Mouse (Mus musculus) stomach, embryonic 14.5 days (tissue): ENCODE data around the gene Ppp1r9b. TPM values are rescaled to one million over a fixed set of nuclear protein-coding genes. Genes with fewer than 3 reads are reported as not detected.

Experiments used
- ATAC-seq: fragments of 200-750 bp; cut with Nextera tagmentation; 2 replicates; pipeline ENCODE4 v1.8.0; 2017; ENCODE audit warnings: low read depth, moderate TSS enrichment; ENCODE audit not compliant: insufficient number of reproducible peaks, insufficient read depth, low FRiP score
- H3K27ac ChIP-seq: fragments of 300-500 bp; sonication (generic); 2 replicates; pipeline ENCODE4 v1.5.1; 2014; ENCODE audit warnings: mild to moderate bottlenecking, low read length, moderate library complexity, mixed read lengths
- H3K27me3 ChIP-seq: fragments of 300-500 bp; sonication (generic); 2 replicates; pipeline ENCODE4 v1.6.1; 2014; ENCODE audit warnings: low read length, control low read depth, mixed read lengths; ENCODE audit not compliant: control insufficient read depth, insufficient read depth
- H3K36me3 ChIP-seq: fragments of 300-500 bp; sonication (generic); 2 replicates; pipeline ENCODE4 v1.6.1; 2014; ENCODE audit warnings: mild to moderate bottlenecking, control low read depth, low read length, moderate library complexity, mixed read lengths; ENCODE audit not compliant: control insufficient read depth, insufficient read depth
- H3K4me1 ChIP-seq: fragments of 300-500 bp; sonication (generic); 2 replicates; pipeline ENCODE4 v1.6.1; 2014; ENCODE audit warnings: low read length, control low read depth, mixed read lengths; ENCODE audit not compliant: control insufficient read depth, insufficient read depth
- H3K4me2 ChIP-seq: fragments of 300-500 bp; sonication (generic); replicated peaks from 2 replicates; pipeline ENCODE4 v1.6.1; 2014; ENCODE audit warnings: low read depth, low read length, control low read depth
- H3K4me3 ChIP-seq: fragments of 300-500 bp; sonication (generic); 2 replicates; pipeline ENCODE4 v1.5.1; 2014; ENCODE audit warnings: low read depth, low read length, control low read depth
- H3K9ac ChIP-seq: fragments of 300-500 bp; sonication (generic); replicated peaks from 2 replicates; pipeline ENCODE4 v1.6.1; 2014; ENCODE audit warnings: low read depth, mild to moderate bottlenecking, control low read depth, low read length, moderate library complexity, mixed read lengths
- H3K9me3 ChIP-seq: fragments of 300-500 bp; sonication (generic); 2 replicates; pipeline ENCODE4 v1.6.1; 2016; ENCODE audit warnings: low read depth, low read length, control low read depth; ENCODE audit not compliant: control insufficient read depth
- WGBS: fragments of 180-500 bp; shearing (Covaris S2); extraction: QIAGEN DNeasy Blood & Tissue Kit; methylation state at CpG from one replicate; pipeline ENCODE4 v1.1.7; 2014; 5-methylcytosine and 5-hydroxymethylcytosine counted together
- polyA plus RNA-seq: library from polyadenylated mRNA; unstranded; fragments of >200 nt; fragmentation: Nextera tagmentation; extraction: Ambion mirVana; gene quantifications from 2 replicates; pipeline ENCODE4 v1.2.1, GENCODE M21; 2014

The Ppp1r9b gene
- polyA plus RNA-seq, 1 experiment from 2014 or later: 14.4 TPM

DNA sequence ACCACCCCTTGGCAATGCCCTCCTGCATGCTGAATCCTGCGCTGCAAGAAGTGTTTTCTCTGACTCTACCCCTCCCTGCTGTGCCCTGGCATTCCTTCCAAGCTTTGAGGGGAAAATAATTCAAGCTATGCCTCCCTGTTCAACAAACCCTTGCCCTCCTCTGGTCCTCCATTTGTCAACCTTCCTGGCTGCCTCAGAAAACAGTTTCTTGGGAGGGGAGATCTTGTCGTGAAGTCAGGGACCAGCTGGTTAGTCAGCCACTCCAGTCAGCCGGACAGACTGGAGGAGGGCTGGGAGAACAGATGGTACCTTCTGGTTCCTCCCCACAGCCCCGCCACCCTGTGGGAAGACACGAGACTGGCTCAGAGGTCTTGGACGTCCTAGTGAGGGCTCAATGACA is 46.5 kb downstream of the Ppp1r9b start:
- peaks cover 16% of the 10 kb centered on the region; the same call in 1 of the 2 replicates for H3K4me1 ChIP-seq
- H3K36me3 ChIP-seq: peaks cover 5% of the 10 kb centered on the region; the same call in 1 of the 2 replicates
- H3K9ac ChIP-seq: no peak overlapping the region
- no peaks in the 10 kb centered on the region for H3K27me3 ChIP-seq
- no peak overlapping the region for H3K4me3 ChIP-seq
- WGBS: 48% methylated on average over 6 of the region's 6 CpGs
- H3K9me3 ChIP-seq: no peaks in the 10 kb centered on the region
- ATAC-seq: no peak
- no peak overlapping the region for H3K27ac ChIP-seq
- no peak overlapping the region for H3K4me2 ChIP-seq

DNA sequence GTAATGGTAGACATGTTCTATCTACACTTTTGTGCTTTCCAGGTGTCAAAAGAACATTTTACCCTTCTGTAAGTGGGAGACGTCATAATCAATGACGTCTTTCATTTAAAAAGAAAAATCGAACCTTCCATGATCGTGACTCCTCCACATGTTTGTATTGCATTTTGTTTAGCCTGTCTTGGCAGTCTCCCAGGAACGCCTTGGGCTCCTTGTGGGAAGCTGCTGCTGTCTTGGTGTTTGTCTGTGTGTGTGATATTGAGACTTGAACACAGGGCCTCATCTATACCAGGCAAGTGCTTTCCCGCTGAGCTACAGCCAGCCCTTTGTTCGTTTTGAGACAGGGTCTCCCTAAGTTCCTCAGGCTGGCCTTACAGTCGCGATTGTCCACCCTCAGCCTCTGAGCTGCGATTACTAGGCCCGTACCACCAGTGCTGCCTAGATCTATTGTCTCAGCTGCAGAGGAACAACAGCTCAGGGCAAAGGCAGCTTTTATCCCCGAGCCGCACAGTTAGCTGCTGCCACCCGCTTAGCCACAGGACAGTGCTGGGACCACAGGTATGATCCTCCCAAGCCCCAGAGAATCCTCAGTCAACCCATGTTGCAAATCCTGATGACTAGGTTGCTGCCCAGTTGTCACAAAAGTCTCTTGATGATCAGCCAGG is 47.5 kb downstream of the Ppp1r9b start:
- no peak overlapping the region for H3K4me3 ChIP-seq
- H3K4me2 ChIP-seq: no peak overlapping the region
- no peak overlapping the region for H3K27ac ChIP-seq
- H3K27me3 ChIP-seq: no peaks in the 10 kb centered on the region
- H3K4me1 ChIP-seq: peaks cover 16% of the 10 kb centered on the region; the same call in 1 of the 2 replicates
- no peaks in the 10 kb centered on the region for H3K9me3 ChIP-seq
- 66% methylated on average over 14 of the region's 14 CpGs for WGBS
- no peak overlapping the region for H3K9ac ChIP-seq
- 0 out of 2 replicates have a peak, but pooled peaks cover 5% of the 10 kb centered on the region for H3K36me3 ChIP-seq
- ATAC-seq: no peak

DNA sequence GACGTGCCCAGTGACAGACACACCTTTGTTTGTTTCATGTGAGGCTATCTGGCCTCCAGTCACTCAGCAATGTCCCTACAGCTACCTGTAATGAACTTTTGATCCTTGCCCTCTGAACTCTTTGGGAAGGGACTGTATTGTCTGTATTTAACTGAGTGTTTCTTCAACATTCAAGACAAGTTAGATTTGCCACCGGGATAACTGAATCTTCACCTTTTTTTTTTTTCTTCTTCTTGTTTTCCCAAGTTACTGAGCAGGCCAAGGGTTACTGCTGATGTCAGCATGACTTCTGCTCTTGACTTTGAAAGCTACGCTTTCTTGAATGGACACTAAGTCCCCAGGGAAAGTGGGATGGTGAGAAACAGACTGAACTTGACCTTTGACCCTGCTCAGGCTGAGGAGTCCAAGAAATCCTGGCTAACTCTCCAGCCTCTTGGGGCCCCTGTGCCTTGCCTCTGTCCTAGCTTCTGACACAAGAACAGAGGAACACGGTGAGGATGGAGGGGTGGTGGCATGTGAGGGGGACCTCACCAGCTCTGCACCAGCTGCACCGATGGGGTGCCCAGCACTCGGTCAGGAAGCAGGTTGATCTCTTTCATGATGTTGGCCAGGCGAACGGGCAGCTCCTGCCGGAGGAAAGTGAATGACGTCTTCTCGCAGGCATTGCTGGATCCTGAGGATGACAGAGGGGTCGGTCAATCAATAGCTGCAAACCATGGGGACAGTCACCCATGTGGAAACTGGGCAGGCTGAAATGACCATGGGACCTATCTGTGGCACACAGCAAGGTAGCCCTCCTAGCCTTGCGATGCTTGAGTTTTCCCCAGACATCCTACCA is 48.2 kb downstream of the Ppp1r9b start:
- no peak for ATAC-seq
- no peaks in the 10 kb centered on the region for H3K27me3 ChIP-seq

DNA sequence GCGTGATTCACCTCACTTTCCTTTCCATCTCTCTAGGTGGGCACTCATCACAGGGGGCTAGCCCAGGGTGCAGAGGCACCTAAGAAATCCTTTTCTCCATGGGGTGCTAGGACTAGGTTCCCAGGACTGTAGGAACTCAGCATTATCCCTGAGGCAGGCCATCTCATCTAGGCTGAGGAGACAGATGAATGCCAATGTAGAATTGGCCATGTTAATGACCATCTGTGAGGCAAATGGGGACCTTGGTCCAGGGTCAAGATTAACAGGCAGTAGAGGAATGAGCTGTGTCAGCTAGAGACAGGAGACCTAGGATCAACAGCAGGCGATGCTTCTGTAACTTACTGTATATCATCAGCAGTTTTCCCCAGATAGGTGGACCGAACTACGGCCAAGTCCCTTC is 48.9 kb downstream of the Ppp1r9b start:
- Histone ChIP-seq H3K9ac (no peak overlapping the region), H3K4me2 (peak overlapping the region; percentile 89), H3K27ac (0 out of 2 replicates have a peak overlapping the region, but pooled peaks have one; percentile 69), H3K4me3 (peak overlapping the region; percentile 91; the same call in 1 of the 2 replicates), H3K4me1 (peaks cover 9% of the 10 kb centered on the region; the same call in 1 of the 2 replicates), H3K36me3 (0 out of 2 replicates have a peak, but pooled peaks cover 5% of the 10 kb centered on the region), H3K27me3 (no peaks in the 10 kb centered on the region), H3K9me3 (no peaks in the 10 kb centered on the region)
- whole genome bisulfite sequencing: 84% methylated on average over 4 of the region's 4 CpGs
- no peak for ATAC-seq

More for the DNA sequence above, 48.2 kb downstream of the Ppp1r9b start:
- H3K4me3 ChIP-seq: no peak overlapping the region
- H3K4me1 ChIP-seq: peaks cover 9% of the 10 kb centered on the region; the same call in 1 of the 2 replicates
- no peak overlapping the region for H3K9ac ChIP-seq
- no peak overlapping the region for H3K4me2 ChIP-seq
- H3K36me3 ChIP-seq: 0 out of 2 replicates have a peak, but pooled peaks cover 5% of the 10 kb centered on the region
- no peaks in the 10 kb centered on the region for H3K9me3 ChIP-seq
- WGBS: 76% methylated on average over 13 of the region's 13 CpGs
- H3K27ac ChIP-seq: no peak overlapping the region

DNA sequence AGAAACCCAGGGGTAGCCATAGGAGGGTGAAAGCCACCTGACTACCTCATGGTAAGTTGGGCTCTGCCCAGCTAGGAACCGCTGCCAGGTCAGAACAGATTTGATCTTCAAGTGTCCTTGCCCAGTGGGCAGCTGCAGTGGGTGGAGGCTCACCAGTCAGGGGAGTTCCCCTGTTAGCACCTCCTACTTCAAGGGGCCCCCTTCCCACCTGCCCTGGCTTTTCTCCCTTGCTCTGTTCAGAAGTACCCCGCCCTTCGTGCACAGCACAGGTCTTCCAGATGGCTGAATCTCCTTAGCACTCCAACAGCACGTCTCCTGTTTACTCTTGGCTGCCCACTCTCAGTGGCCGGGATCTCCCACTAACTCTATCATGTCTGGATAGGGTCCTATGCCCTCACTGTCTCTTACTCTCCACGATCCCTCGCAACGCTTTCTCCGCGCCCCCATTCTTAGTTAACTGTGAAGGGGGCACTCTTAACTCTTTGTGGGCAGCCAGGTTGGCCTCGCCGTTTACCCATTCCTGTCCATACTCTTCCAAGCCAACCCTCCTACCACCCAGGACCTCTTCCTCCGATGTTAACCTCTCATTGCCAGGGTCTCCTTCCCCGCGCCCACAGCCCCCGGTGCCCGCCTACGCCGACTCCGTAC is 49.8 kb downstream of the Ppp1r9b start:
- WGBS: 2% methylated on average over 20 of the region's 20 CpGs
- H3K36me3 ChIP-seq: 0 out of 2 replicates have a peak, but pooled peaks cover 5% of the 10 kb centered on the region
- ATAC-seq: peak; percentile 39
- H3K4me2 ChIP-seq: peak overlapping the region; percentile 89
- peak overlapping the region; percentile 64 for H3K9ac ChIP-seq
- no peaks in the 10 kb centered on the region for H3K27me3 ChIP-seq
- peak overlapping the region; percentile 91 for H3K4me3 ChIP-seq
- H3K9me3 ChIP-seq: no peaks in the 10 kb centered on the region
- H3K4me1 ChIP-seq: peaks cover 9% of the 10 kb centered on the region; the same call in 1 of the 2 replicates
- H3K27ac ChIP-seq: peak overlapping the region; percentile 69

DNA sequence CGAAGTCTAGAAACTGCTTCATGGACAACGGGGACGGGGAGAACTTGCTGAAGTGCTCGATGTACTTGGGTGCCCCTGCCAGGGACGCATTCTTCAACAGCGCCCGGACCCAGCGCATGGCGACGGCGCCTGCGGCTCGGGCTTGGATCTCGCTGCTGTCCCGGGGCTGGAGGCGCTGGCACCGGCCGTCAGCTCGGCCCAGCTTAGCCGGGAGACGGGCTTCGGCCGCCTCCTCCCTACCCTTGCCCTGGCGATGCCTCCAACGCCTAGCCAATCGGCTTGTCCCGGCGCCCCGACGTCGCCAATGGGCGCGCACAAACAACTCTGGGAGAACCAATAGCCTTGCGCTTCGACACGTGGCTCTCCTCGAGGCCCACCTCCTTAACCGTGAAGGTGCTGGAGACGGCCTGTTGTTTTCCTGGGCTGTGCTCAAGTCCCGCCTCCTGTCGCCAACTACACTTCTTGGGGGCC is 50.3 kb downstream of the Ppp1r9b start, which contains the start of gene Pdk2:
Pdk2 (minus strand) TSS at position 216 of the 471 bp plus-strand sequence.
- H3K27me3 ChIP-seq: no peaks in the 10 kb centered on the region
- 0 out of 2 replicates have a peak, but pooled peaks cover 5% of the 10 kb centered on the region for H3K36me3 ChIP-seq
- under 1% methylated on average over 41 of the region's 41 CpGs for WGBS
- H3K9me3 ChIP-seq: no peaks in the 10 kb centered on the region
- peaks cover 9% of the 10 kb centered on the region; the same call in 1 of the 2 replicates for H3K4me1 ChIP-seq
- H3K9ac ChIP-seq: peak within 1 kb of the TSS; percentile 64
- H3K27ac ChIP-seq: peak within 1 kb of the TSS; percentile 69
- H3K4me3 ChIP-seq: peak within 1 kb of the TSS; percentile 91
- peak; percentile 97 for ATAC-seq
- H3K4me2 ChIP-seq: peak within 1 kb of the TSS; percentile 89

DNA sequence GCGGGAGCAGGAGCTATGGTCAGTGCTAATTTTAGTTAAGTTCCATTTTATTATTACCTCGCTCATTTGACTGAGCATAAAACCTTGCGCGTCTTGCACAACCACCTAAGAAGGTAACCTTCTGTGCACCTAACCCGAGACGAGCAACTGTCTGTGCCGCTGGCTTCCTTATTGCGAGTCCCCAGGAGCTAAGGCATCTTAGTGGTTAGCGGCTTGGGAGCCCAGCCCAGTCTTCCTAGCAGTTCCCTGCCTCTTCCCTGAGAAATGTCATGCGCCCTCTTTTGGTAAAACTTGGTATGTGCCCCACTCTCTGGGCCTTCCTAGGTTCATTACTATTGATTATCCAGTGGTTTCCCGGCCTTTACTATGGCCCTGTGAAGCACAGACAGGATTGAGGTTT is 51.3 kb downstream of the Ppp1r9b start:
- H3K4me3 ChIP-seq: peak overlapping the region; percentile 91
- WGBS: 2% methylated on average over 11 of the region's 11 CpGs
- no peak for ATAC-seq
- H3K36me3 ChIP-seq: peaks cover 9% of the 10 kb centered on the region; the same call in 1 of the 2 replicates
- peak overlapping the region; percentile 88 for H3K4me2 ChIP-seq
- H3K9me3 ChIP-seq: no peaks in the 10 kb centered on the region
- no peaks in the 10 kb centered on the region for H3K27me3 ChIP-seq
- no peak overlapping the region for H3K27ac ChIP-seq
- H3K4me1 ChIP-seq: peaks cover 9% of the 10 kb centered on the region; the same call in 1 of the 2 replicates
- no peak overlapping the region for H3K9ac ChIP-seq

DNA sequence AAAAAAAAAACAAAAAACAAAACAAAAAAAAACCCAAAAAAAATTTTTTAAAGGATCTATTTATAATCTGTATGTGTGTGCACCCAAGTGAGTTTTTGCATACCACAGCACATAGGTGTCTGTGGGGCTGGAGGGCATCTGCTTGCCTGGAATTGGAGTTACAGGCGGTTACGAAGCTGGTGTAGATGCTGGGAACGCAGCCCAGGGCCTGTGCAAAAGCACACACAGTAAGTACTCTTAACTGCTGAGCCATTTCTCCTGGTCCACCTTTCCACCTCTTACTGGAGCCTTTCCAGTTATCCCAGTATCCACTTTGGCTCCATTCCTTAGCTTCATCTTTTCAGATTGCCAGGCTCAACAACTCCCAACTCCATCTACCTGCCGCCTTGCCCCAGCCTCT is 52.2 kb downstream of the Ppp1r9b start:
- Histone ChIP-seq H3K4me2 (no peak overlapping the region), H3K4me3 (no peak overlapping the region), H3K9ac (no peak overlapping the region), H3K27ac (no peak overlapping the region), H3K4me1 (peaks cover 9% of the 10 kb centered on the region; the same call in 1 of the 2 replicates), H3K36me3 (peaks cover 9% of the 10 kb centered on the region; the same call in 1 of the 2 replicates), H3K9me3 (no peaks in the 10 kb centered on the region), H3K27me3 (no peaks in the 10 kb centered on the region)
- ATAC-seq: no peak
- 85% methylated on average over 4 of the region's 4 CpGs for WGBS
